ENCODE assay signal across 11 mouse cellular contexts in the genomic region with DNA sequence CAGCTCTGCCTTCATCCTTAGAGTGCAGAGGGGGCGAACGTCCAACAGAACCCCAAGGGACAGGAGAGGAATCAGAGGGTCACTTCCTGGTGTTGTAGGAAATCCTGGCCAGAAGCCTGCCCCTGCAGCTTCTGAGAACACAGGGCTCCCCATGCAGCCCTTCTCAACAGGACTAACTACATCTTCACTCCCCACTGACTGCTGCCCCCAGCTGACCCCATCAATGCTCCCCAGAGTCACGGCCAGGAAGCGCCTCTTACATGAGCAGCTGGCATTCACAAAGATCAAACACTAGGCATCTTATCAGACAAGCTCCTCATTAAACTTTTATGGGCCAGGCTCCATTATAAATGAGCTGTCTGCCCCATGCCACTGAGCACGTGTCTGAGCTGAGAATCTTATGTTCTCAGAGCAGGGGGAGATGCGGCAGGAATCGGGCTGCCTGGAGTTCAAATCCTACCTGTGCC.
DNase-seq lines count a peak whose midpoint lies in the region; ATAC-seq and TF ChIP-seq lines count a peak whose summit lies in the region.
"Had no signal": no experiment of that assay in that cellular context is flagged by ENCODE, and none has a peak within 500 bp of the region (broad histone marks: within the 10 kb centered on the region; RNA-seq: fewer than 3 reads in every experiment).

No protein-coding gene starts in this region.

- H3K4me2 ChIP-seq in forebrain, embryonic 14.5 days (ENCODE audit: low read length) = no peak overlapping the region
- H3K4me2 ChIP-seq in forebrain, embryonic 15.5 days (replicated peaks) = no peak overlapping the region
- H3K4me2 ChIP-seq in midbrain, embryonic 12.5 days (replicated peaks) = no peak overlapping the region
- no peak overlapping the region for H3K4me2 ChIP-seq in midbrain, postnatal 0 days (ENCODE audit: low read depth, low read length, poor library complexity, severe bottlenecking)
- no peak overlapping the region for H3K4me2 ChIP-seq in stomach, postnatal 0 days (replicated peaks; ENCODE audit: low read depth)

- H3K27me3 ChIP-seq in forebrain, embryonic 14.5 days (replicated peaks; ENCODE audit: control insufficient read depth, insufficient read depth, low read length) = no peaks in the 10 kb centered on the region
- no peaks in the 10 kb centered on the region for H3K27me3 ChIP-seq in forebrain, embryonic 15.5 days
- no peaks in the 10 kb centered on the region for H3K27me3 ChIP-seq in midbrain, embryonic 12.5 days
- H3K27me3 ChIP-seq in midbrain, postnatal 0 days (ENCODE audit: insufficient read depth, low read length) = no peaks in the 10 kb centered on the region
- no peaks in the 10 kb centered on the region for H3K27me3 ChIP-seq in stomach, postnatal 0 days (ENCODE audit: control insufficient read depth, insufficient read depth, low read length)

- H3K27ac ChIP-seq in forebrain, embryonic 14.5 days (ENCODE audit: low read depth, low read length) = no peak overlapping the region
- H3K27ac ChIP-seq in forebrain, embryonic 15.5 days (replicated peaks) = no peak overlapping the region
- no peak overlapping the region for H3K27ac ChIP-seq in midbrain, embryonic 12.5 days (replicated peaks)
- no peak overlapping the region for H3K27ac ChIP-seq in midbrain, postnatal 0 days (ENCODE audit: low read depth, low read length)
- no peak overlapping the region for H3K27ac ChIP-seq in stomach, postnatal 0 days (replicated peaks)
- H3K27ac ChIP-seq: macrophage had no signal

- no peak overlapping the region for H3K9ac ChIP-seq in forebrain, embryonic 14.5 days (ENCODE audit: low read length)
- no peak overlapping the region for H3K9ac ChIP-seq in forebrain, embryonic 15.5 days (replicated peaks)
- H3K9ac ChIP-seq in midbrain, embryonic 12.5 days (replicated peaks) = no peak overlapping the region
- H3K9ac ChIP-seq in midbrain, postnatal 0 days (replicated peaks; ENCODE audit: low read length, poor library complexity, severe bottlenecking) = no peak overlapping the region
- no peak overlapping the region for H3K9ac ChIP-seq in stomach, postnatal 0 days (ENCODE audit: low read length)

- H3K36me3 ChIP-seq in forebrain, embryonic 14.5 days (ENCODE audit: control insufficient read depth, insufficient read depth, low read length) = peaks cover 10% of the 10 kb centered on the region; the same call in 1 of the 2 replicates
- no peaks in the 10 kb centered on the region for H3K36me3 ChIP-seq in forebrain, embryonic 15.5 days
- peaks cover 9% of the 10 kb centered on the region; the same call in 1 of the 2 replicates for H3K36me3 ChIP-seq in midbrain, embryonic 12.5 days
- no peaks in the 10 kb centered on the region for H3K36me3 ChIP-seq in midbrain, postnatal 0 days (ENCODE audit: insufficient read depth, low read length)
- no peaks in the 10 kb centered on the region for H3K36me3 ChIP-seq in stomach, postnatal 0 days (ENCODE audit: control insufficient read depth, insufficient read depth, low read length)

- 72% methylated on average over 7 of the region's 7 CpGs for WGBS in forebrain, embryonic 14.5 days
- WGBS in forebrain, embryonic 15.5 days = 67% methylated on average over 7 of the region's 7 CpGs
- WGBS in midbrain, embryonic 12.5 days = 58% methylated on average over 7 of the region's 7 CpGs
- 37% methylated on average over 7 of the region's 7 CpGs for WGBS in midbrain, postnatal 0 days
- WGBS in stomach, postnatal 0 days = 60% methylated on average over 7 of the region's 7 CpGs

- H3K9me3 ChIP-seq in forebrain, embryonic 14.5 days (replicated peaks; ENCODE audit: control insufficient read depth, low read length) = no peaks in the 10 kb centered on the region
- no peaks in the 10 kb centered on the region for H3K9me3 ChIP-seq in forebrain, embryonic 15.5 days
- H3K9me3 ChIP-seq in midbrain, embryonic 12.5 days = no peaks in the 10 kb centered on the region
- H3K9me3 ChIP-seq in midbrain, postnatal 0 days (ENCODE audit: low read length) = no peaks in the 10 kb centered on the region
- H3K9me3 ChIP-seq in stomach, postnatal 0 days (ENCODE audit: control insufficient read depth, low read length) = no peaks in the 10 kb centered on the region

- no peak for DNase-seq in forebrain, embryonic 14.5 days (ENCODE audit: low spot score)
- DNase-seq in midbrain, postnatal 0 days (ENCODE audit: low spot score) = no peak
- DNase-seq in kidney, postnatal 4 days = peak; percentile 75 to 82
- no peak for DNase-seq in T-cell, adult 2 months (ENCODE audit: low spot score)
- DNase-seq in cerebellum, adult 8-10 months = no peak
- DNase-seq in stomach, postnatal 0 days (ENCODE audit: low spot score) = no peak
- DNase-seq: adrenal gland, adult 8-10 months; cerebellum, adult 11 months had no signal

- no peak for TF ChIP-seq CTCF in midbrain, postnatal 0 days (IDR thresholded peaks at IDR 0.05)
- no peak for TF ChIP-seq CTCF in stomach, postnatal 0 days (IDR thresholded peaks at IDR 0.05; ENCODE audit: low read depth)

- 0 out of 2 replicates have a peak, but pooled peaks have one; percentile 15 for ATAC-seq in forebrain, embryonic 14.5 days
- ATAC-seq in forebrain, embryonic 15.5 days (replicated peaks) = no peak
- ATAC-seq in midbrain, embryonic 12.5 days (ENCODE audit: low FRiP score, low read depth) = peak; percentile 65
- ATAC-seq in midbrain, postnatal 0 days (ENCODE audit: low FRiP score) = no peak; the same call in 1 of the 2 replicates
- ATAC-seq in stomach, postnatal 0 days (ENCODE audit: low FRiP score, low TSS enrichment) = no peak

- no peaks in the 10 kb centered on the region for H3K4me1 ChIP-seq in forebrain, embryonic 14.5 days (ENCODE audit: control insufficient read depth, insufficient read depth, low read length)
- no peaks in the 10 kb centered on the region for H3K4me1 ChIP-seq in forebrain, embryonic 15.5 days
- no peaks in the 10 kb centered on the region for H3K4me1 ChIP-seq in midbrain, embryonic 12.5 days
- no peaks in the 10 kb centered on the region for H3K4me1 ChIP-seq in midbrain, postnatal 0 days (ENCODE audit: insufficient read depth, low read length)
- no peaks in the 10 kb centered on the region; the same call in 1 of the 2 replicates for H3K4me1 ChIP-seq in stomach, postnatal 0 days (replicated peaks; ENCODE audit: control insufficient read depth, insufficient read depth)

- no peak for TF ChIP-seq EP300 in stomach, postnatal 0 days (optimal IDR thresholded peaks at IDR 0.05)

- no peak overlapping the region for H3K4me3 ChIP-seq in forebrain, embryonic 14.5 days (ENCODE audit: low read depth, low read length)
- no peak overlapping the region for H3K4me3 ChIP-seq in forebrain, embryonic 15.5 days
- H3K4me3 ChIP-seq in midbrain, embryonic 12.5 days = no peak overlapping the region
- no peak overlapping the region for H3K4me3 ChIP-seq in midbrain, postnatal 0 days (ENCODE audit: low read depth, low read length)
- no peak overlapping the region for H3K4me3 ChIP-seq in stomach, postnatal 0 days (ENCODE audit: low read depth, low read length)

Comparison
In these comparisons a context has a peak if more than half of its experiments do, and no peak if none do; other contexts are left out.
1. ATAC-seq: peak in forebrain, embryonic 14.5 days (single experiment) and midbrain, embryonic 12.5 days (single experiment); none in forebrain, embryonic 15.5 days (single experiment), midbrain, postnatal 0 days (single experiment) and stomach, postnatal 0 days (single experiment).
2. DNase-seq: peak in kidney, postnatal 4 days (2 of 2); none in forebrain, embryonic 14.5 days (single experiment), midbrain, postnatal 0 days (single experiment), T-cell, adult 2 months (single experiment), cerebellum, adult 8-10 months (single experiment) and stomach, postnatal 0 days (single experiment).